Mouse (Mus musculus): Measurements from ENCODE around the gene Borcs6. TPM values are rescaled to one million over a fixed set of nuclear protein-coding genes. Genes with fewer than 3 reads are reported as not detected.

The Borcs6 gene
- polyA plus RNA-seq, 1 experiment from 2014 or later, result 12.0 TPM

- Histone ChIP-seq H3K27me3 (ENCODE audit: control insufficient read depth, insufficient read depth, low read length) (no peaks in the 10 kb centered on the region), H3K27ac (ENCODE audit: low read length) (no peak overlapping the region), H3K4me2 (ENCODE audit: low read depth, low read length) (no peak overlapping the region), H3K36me3 (ENCODE audit: control insufficient read depth, insufficient read depth) (peaks cover 83% of the 10 kb centered on the region), H3K4me3 (ENCODE audit: low read length) (no peak overlapping the region), H3K9ac (ENCODE audit: low read length) (no peak overlapping the region), H3K9me3 (replicated peaks; ENCODE audit: control insufficient read depth, low read length) (no peaks in the 10 kb centered on the region), H3K4me1 (ENCODE audit: control insufficient read depth, insufficient read depth, low read length) (peaks cover 8% of the 10 kb centered on the region)
- 90% methylated on average over 2 of the region's 2 CpGs for WGBS
- ATAC-seq (replicated peaks; ENCODE audit: extremely low read depth, insufficient read depth, low FRiP score), result no peak
These were observed 46.3 kb downstream of the Borcs6 start for GRCm38 (mm10) chr11:69105796-69106195.

DNA sequence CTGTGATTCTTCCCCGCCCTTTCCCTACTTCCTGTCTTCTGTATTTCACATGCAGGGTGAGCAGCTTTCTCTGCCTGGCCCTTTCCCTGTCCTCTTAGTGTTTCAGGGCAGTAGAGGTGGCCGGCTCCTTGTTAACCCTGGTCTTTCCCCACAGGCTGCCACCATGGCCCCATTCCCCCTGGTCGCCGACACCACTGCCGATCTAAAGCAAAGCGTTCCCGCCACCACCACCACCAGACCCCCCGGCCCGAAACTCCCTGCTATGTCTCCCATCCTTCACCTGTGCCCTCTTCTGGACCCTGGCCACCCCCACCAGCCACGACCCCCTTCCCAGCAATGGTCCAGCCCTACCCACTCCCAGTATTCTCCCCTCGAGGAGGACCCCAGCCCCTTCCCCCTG, 46.8 kb downstream of the Borcs6 start:
- no peak overlapping the region for H3K9ac ChIP-seq (ENCODE audit: low read length)
- WGBS, result 89% methylated on average over 11 of the region's 11 CpGs

DNA sequence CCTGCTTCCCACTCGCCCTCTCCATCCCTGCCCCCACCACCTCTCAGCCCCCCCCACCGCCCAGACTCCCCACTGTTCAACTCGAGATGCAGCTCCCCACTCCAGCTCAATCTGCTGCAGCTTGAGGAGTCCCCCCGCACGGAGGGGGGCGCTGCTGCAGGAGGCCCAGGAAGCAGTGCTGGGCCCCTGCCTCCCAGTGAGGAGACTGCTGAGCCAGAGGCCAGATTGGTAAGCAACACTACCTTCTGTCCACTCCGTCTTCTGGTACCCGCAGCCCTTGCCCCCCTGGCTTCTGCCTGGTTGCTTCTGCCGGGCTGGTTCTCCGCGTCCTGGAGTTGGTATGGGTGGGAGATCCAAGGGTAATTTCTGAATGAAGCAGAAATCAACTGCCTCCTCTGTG, 47.3 kb downstream of the Borcs6 start:
- 87% methylated on average over 11 of the region's 11 CpGs for whole genome bisulfite sequencing
- Histone ChIP-seq H3K4me1 (ENCODE audit: control insufficient read depth, insufficient read depth, low read length) (peaks cover 10% of the 10 kb centered on the region), H3K36me3 (ENCODE audit: control insufficient read depth, insufficient read depth) (peaks cover 73% of the 10 kb centered on the region)

More for the DNA sequence above, 46.8 kb downstream of the Borcs6 start:
- Histone ChIP-seq H3K4me3 (ENCODE audit: low read length) (no peak overlapping the region), H3K36me3 (ENCODE audit: control insufficient read depth, insufficient read depth) (peaks cover 78% of the 10 kb centered on the region), H3K4me2 (ENCODE audit: low read depth, low read length) (no peak overlapping the region), H3K27ac (ENCODE audit: low read length) (no peak overlapping the region), H3K27me3 (ENCODE audit: control insufficient read depth, insufficient read depth, low read length) (no peaks in the 10 kb centered on the region), H3K4me1 (ENCODE audit: control insufficient read depth, insufficient read depth, low read length) (peaks cover 6% of the 10 kb centered on the region), H3K9me3 (replicated peaks; ENCODE audit: control insufficient read depth, low read length) (no peaks in the 10 kb centered on the region)
- no peak for ATAC-seq (replicated peaks; ENCODE audit: extremely low read depth, insufficient read depth, low FRiP score)

DNA sequence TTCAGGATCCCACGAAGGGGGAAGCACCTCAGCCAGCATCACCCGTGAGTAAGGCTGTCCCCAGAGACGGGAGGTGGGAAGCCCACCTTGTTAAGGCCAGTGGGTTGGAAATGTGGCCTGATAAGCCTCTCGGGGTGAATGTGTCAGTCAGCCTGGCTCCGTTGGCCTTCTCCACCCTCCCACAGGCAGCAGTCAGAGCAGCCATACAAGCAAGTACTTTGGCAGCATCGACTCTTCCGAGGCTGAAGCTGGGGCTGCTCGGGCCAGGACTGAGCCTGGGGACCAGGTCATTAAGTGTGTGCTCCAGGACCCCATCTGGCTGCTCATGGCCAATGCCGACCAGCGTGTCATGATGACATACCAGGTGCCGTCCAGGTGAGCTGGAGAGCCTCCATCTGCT, 48.2 kb downstream of the Borcs6 start:
- 80% methylated on average over 11 of the region's 11 CpGs for WGBS

More for the DNA sequence above, 47.3 kb downstream of the Borcs6 start:
- no peak overlapping the region for H3K4me2 ChIP-seq (ENCODE audit: low read depth, low read length)
- ATAC-seq (replicated peaks; ENCODE audit: extremely low read depth, insufficient read depth, low FRiP score), result no peak
- no peak overlapping the region for H3K4me3 ChIP-seq (ENCODE audit: low read length)
- no peaks in the 10 kb centered on the region for H3K27me3 ChIP-seq (ENCODE audit: control insufficient read depth, insufficient read depth, low read length)
- H3K9me3 ChIP-seq (replicated peaks; ENCODE audit: control insufficient read depth, low read length), result no peaks in the 10 kb centered on the region
- H3K27ac ChIP-seq (ENCODE audit: low read length), result no peak overlapping the region
- H3K9ac ChIP-seq (ENCODE audit: low read length), result no peak overlapping the region

DNA sequence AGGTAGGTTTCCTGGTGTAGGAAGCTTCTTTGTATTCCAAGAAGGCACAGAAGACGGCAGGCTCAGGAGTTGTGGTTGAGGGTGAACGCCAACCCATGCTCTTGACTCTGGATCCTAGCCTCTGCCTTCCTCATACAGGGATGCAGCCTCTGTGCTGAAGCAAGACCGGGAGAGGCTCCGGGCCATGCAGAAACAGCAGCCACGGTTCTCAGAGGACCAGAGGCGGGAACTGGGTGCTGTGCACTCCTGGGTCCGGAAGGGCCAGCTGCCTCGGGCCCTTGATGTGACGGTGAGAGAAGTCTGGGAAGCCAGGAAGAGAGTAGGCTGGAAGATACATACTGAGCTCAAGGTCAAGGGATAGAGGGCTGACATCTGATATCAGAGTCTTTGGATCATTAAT, 48.7 kb downstream of the Borcs6 start:
- H3K27ac ChIP-seq (ENCODE audit: low read length), result no peak overlapping the region
- no peaks in the 10 kb centered on the region for H3K9me3 ChIP-seq (replicated peaks; ENCODE audit: control insufficient read depth, low read length)
- 92% methylated on average over 9 of the region's 9 CpGs for WGBS
- ATAC-seq (replicated peaks; ENCODE audit: extremely low read depth, insufficient read depth, low FRiP score), result no peak
- peaks cover 60% of the 10 kb centered on the region for H3K36me3 ChIP-seq (ENCODE audit: control insufficient read depth, insufficient read depth)
- H3K27me3 ChIP-seq (ENCODE audit: control insufficient read depth, insufficient read depth, low read length), result no peaks in the 10 kb centered on the region
- H3K4me2 ChIP-seq (ENCODE audit: low read depth, low read length), result no peak overlapping the region
- H3K4me1 ChIP-seq (ENCODE audit: control insufficient read depth, insufficient read depth, low read length), result peaks cover 15% of the 10 kb centered on the region
- H3K9ac ChIP-seq (ENCODE audit: low read length), result no peak overlapping the region
- no peak overlapping the region for H3K4me3 ChIP-seq (ENCODE audit: low read length)

More for the DNA sequence above, 48.2 kb downstream of the Borcs6 start:
- no peak for ATAC-seq (replicated peaks; ENCODE audit: extremely low read depth, insufficient read depth, low FRiP score)
- H3K9ac ChIP-seq (ENCODE audit: low read length), result no peak overlapping the region
- H3K36me3 ChIP-seq (ENCODE audit: control insufficient read depth, insufficient read depth), result peaks cover 65% of the 10 kb centered on the region
- no peak overlapping the region for H3K4me3 ChIP-seq (ENCODE audit: low read length)
- H3K4me2 ChIP-seq (ENCODE audit: low read depth, low read length), result no peak overlapping the region
- H3K27me3 ChIP-seq (ENCODE audit: control insufficient read depth, insufficient read depth, low read length), result no peaks in the 10 kb centered on the region
- no peak overlapping the region for H3K27ac ChIP-seq (ENCODE audit: low read length)
- peaks cover 15% of the 10 kb centered on the region for H3K4me1 ChIP-seq (ENCODE audit: control insufficient read depth, insufficient read depth, low read length)
- no peaks in the 10 kb centered on the region for H3K9me3 ChIP-seq (replicated peaks; ENCODE audit: control insufficient read depth, low read length)

- Histone ChIP-seq H3K27me3 (ENCODE audit: control insufficient read depth, insufficient read depth, low read length) (no peaks in the 10 kb centered on the region), H3K36me3 (ENCODE audit: control insufficient read depth, insufficient read depth) (peaks cover 49% of the 10 kb centered on the region), H3K4me1 (ENCODE audit: control insufficient read depth, insufficient read depth, low read length) (peaks cover 15% of the 10 kb centered on the region), H3K27ac (ENCODE audit: low read length) (no peak overlapping the region), H3K9me3 (replicated peaks; ENCODE audit: control insufficient read depth, low read length) (no peaks in the 10 kb centered on the region), H3K9ac (ENCODE audit: low read length) (no peak overlapping the region), H3K4me2 (ENCODE audit: low read depth, low read length) (no peak overlapping the region), H3K4me3 (ENCODE audit: low read length) (no peak overlapping the region)
- 79% methylated on average over 13 of the region's 13 CpGs for WGBS
- ATAC-seq (replicated peaks; ENCODE audit: extremely low read depth, insufficient read depth, low FRiP score), result no peak
These were observed 49.7 kb downstream of the Borcs6 start for GRCm38 (mm10) chr11:69109032-69109900.

GRCm38 (mm10) chr11:69110319-69111046, 51.0 kb downstream of the Borcs6 start:
- H3K9me3 ChIP-seq (replicated peaks; ENCODE audit: control insufficient read depth, low read length), result no peaks in the 10 kb centered on the region
- H3K4me2 ChIP-seq (ENCODE audit: low read depth, low read length), result peak overlapping the region; percentile 69
- peak overlapping the region; percentile 69 for H3K9ac ChIP-seq (ENCODE audit: low read length)
- peaks cover 15% of the 10 kb centered on the region for H3K4me1 ChIP-seq (ENCODE audit: control insufficient read depth, insufficient read depth, low read length)
- H3K36me3 ChIP-seq (ENCODE audit: control insufficient read depth, insufficient read depth), result peaks cover 38% of the 10 kb centered on the region
- peak overlapping the region; percentile 69 for H3K27ac ChIP-seq (ENCODE audit: low read length)
- WGBS, result 1% methylated on average over 29 of the region's 30 CpGs
- peak overlapping the region; percentile 58 for H3K4me3 ChIP-seq (ENCODE audit: low read length)
- ATAC-seq (replicated peaks; ENCODE audit: extremely low read depth, insufficient read depth, low FRiP score), result peak; percentile 66; the same call in 1 of the 2 replicates
- H3K27me3 ChIP-seq (ENCODE audit: control insufficient read depth, insufficient read depth, low read length), result no peaks in the 10 kb centered on the region

Data from heart, embryonic 16.5 days (tissue).